Mouse (Mus musculus): ENCODE measurements at regions not wholly inside any gene's neighbourhood (a gene's known extent, or its start where the extent isn't known, plus 50 kb on each side); places are given as distances from the start of the nearest gene placed in this dataset.

DNA sequence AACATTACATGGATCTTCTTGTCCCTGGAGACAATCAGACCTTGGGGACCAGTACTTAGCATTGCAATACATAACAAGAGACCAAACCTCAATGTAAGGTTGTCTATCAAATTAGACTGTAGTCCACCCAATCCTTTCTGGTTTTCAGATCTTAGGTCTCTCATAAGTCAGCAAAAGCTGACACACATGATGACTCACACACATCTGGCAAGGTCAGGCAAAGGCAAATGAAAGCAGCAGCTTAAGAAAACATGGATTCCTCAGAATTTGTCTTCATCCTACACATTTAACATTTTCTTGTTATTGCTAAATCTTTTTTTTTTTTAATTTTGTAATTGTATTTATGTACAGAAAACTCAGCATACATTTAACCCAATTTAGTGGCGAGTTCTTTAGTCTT is 52.0 kb downstream of the Gm11983 start:
- no peak for DNase-seq (ENCODE audit: low spot score in 2 of 2)

DNA sequence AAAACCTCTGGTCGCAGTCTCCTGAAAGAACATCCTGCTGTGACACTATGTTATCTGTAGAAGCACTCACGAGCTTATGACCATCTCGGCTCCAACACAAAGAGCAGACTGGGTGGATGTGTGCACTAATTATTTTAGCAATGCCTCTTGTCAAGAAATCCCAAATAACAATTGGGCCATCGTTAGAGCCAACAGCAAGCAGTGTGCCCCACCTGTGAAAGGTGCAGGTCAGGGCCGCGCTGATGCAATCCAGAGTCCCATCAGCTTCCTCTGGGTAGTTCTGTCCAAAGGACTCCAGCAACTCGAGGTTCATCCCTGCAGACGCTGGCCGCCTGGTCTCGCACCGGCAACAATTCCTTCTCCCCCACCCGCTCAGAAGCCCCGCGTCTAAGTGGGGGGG is 54.6 kb downstream of the Gm11983 start:
- no peak for DNase-seq (ENCODE audit: low spot score in 2 of 2)

DNA sequence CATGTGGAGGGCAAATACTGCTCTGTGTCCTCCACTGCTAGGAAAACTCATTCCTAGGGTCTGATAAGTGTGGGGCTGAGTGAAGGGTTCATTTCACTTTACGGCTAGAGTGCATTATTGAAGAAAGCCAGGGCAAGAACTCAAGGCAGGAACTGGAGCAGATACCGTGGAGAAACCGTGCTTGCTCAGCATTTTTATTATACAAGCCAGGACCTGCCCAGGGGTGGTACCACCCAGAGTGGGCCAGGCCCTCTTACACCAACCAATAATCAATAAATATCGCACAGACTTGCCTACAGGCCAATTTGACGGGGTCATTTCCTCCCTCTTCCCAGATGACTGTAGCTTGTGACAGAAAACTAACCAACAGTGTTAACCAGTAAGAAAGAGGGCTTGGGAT is 57.7 kb downstream of the Gm11983 start:
- no peak for DNase-seq (ENCODE audit: low spot score in 2 of 2)

DNA sequence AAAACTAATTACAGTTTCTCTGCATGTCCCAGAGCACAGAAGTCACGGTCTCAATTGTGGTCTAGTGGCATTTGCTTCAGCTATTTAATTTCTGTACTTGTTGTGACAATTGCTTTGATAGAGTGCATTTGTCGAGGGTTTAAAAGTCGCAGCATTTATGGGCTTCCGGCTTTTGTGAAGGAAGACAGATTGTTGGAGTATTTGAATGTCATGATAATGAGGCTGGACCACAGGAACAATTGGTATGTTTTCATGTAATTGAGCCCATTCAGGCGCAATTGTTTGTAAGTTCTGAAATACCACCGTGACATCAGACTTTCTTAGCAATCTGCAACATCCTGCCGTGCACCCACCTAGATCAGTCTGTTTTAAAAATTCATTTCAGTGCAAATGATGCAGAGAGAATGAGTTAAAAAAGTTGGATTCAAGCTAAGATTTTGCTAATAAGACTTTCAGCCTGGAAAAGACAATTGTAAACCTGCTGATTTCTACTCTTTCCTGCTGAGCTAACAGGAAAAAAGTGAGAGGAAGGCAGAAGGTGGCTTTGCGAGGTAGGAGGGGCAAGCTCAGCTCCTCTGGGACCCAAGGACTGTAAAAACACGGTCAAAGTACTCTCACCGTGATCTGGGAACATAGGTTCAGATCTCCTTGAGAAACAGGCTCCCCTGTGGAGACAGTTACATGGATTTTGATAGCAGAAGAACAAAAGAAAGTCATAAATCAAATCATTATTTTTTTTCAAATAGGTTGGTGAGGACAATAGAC is 58.7 kb downstream of the Gm11983 start:
- no peak for DNase-seq (ENCODE audit: low spot score in 2 of 2)

DNA sequence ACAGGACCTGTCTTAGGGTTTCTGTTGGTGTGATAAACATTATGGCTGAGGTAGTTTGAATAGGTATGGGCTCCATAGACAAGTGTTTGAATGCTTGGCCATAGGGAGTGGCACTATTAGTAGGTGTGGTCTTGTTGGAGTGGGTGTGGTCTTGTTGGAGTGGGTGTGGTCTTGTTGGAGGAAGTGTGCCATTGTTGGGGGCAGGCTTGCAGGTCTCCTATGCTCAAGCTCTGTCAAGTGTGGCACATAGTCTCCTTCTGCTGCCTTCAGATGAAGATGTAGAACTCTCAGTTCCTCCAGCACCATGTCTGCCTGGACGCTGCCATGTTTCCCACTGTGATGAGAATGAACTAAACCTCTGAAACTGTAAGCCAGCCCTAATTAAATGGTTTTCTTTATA is 59.9 kb downstream of the Gm11983 start:
- no peak for DNase-seq (ENCODE audit: low spot score in 2 of 2)

DNA sequence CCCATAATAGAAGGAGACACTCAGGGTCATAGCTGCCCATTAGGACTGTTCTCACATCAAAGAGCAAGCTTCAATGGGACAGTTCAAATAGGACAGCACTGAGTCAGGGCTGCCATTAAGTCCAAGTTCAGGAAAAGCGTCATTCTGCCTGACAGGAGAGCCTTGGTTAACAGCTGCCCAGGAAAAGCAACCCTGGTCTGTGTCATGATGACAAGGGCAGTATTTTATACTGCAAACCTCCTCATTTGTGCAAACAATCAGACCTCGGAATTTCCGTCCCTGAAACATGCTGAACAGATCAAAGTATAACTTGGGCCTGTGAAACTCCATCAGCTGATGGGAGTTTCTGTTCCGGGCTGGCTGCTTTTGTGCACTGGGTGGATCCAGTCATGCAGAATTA is 62.8 kb downstream of the Gm11983 start:
- DNase-seq (ENCODE audit: low spot score in 2 of 2): no peak

DNA sequence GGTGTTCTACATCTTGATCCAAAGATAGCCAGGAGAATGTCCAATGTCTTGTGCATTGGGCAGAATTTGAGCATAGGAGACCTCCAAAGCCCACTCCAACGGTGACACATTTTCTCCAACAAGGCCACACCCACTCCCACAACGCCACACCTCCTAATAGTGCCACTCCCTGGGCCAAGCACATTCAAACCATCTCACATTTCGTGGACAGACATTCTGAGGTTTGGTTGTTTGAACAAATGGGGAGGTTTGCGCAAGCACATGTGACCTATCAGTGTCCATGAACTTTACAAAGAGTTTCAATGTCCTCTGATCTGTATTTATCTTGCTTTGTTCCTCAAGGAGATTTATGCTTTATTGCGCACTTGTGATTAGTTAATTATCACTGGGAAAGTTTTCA is 63.5 kb downstream of the Gm11983 start:
- no peak for DNase-seq (ENCODE audit: low spot score in 2 of 2)

DNA sequence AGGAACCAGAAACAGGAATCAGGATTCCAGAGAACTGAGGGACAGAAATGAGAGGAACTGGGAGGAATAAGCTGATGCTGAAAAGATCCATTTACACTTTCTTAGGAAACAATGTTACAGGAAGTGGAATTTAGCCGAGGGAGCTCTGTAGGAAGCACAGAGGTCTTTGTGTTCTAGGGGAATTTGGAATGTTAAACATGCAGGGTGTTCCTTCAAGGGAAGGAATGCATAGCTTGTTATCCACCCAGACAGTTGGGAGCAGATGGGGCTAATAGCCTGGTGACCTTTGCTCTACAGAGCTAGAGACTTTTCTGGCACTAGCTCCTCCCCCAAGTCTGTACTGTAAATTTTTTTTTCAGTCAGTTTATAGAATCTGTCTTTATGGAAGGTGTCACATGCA is 64.1 kb downstream of the Gm11983 start:
- no peak for DNase-seq (ENCODE audit: low spot score in 2 of 2)

DNA sequence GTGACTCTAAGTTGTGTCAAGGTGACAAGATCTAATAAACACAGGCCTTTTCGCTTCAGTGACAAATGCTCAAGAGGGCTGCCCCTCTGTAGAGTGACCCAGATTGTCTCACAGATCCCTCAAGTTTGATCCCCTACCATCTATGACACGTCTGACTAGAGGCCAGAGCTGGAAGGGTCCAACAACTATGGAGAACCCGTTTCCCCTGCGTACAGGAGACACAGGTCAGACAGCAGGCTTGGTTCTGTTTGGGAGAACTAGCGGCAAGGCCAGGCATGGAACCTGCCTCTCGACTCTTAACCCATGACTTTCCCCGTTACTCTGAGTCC is 68.1 kb downstream of the Gm11983 start:
- DNase-seq (ENCODE audit: low spot score in 2 of 2): no peak

DNA sequence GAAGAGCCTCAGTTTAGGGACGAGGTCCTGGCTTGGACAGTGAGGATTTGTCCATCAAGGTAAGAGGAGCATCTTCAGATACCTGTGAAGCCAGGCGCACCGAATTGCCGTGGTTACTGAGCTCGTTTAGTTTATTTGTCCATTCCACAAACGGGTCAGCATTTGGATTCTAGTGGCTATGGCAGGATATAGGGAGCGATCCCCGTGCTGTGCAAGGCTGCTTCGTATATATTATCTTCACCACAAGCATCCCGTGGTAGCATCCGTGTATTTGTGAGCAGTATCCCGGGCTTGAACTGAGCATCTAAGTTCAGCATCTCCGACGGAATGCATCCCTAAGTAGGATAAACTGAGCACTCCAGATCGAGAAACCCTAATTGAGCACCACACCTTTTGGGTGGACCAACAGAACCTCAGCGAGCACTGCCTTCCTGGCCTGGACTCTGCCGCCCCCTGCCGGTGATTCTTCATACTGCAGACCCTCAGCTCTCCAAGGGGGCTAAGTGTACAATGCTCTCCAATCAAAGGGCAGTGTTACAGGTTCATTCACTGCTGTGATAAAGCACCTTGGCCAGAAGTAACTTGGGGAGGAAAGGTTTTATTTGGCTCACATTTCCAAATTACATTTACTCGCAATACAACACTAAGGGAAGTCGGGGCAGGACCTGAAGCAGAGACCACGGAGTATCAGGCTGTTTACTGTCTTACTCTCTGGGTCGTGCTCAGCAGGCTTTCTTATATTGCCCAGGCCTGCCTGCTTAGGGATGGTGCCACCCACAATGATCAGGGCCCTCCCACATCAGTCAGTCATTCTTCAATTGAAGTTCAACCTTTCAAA is 68.6 kb downstream of the Gm11983 start:
- DNase-seq (ENCODE audit: low spot score in 2 of 2): peak in 1 of 2 experiments; percentile 81

DNA sequence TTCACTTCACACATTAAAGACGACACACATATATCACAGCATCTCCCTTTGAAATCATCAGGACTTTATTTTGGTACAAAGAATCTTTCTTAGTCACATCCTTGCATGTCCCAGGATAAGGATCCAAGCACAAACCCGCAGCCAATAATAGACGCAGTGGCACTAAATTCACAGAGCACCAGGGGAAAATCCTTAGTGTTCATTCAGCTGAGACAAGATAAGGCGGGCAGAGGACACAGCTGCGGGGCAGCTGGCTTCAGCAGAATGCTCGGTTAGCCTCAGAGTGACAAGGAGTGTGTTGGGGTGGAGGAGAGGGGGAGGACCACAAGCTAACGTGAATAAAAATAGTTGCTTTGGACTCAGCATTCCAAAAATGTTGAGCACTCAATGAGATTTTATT is 70.7 kb downstream of the Gm11983 start:
- peak in 1 of 2 experiments; percentile 9 for DNase-seq (ENCODE audit: low spot score in 2 of 2)

DNA sequence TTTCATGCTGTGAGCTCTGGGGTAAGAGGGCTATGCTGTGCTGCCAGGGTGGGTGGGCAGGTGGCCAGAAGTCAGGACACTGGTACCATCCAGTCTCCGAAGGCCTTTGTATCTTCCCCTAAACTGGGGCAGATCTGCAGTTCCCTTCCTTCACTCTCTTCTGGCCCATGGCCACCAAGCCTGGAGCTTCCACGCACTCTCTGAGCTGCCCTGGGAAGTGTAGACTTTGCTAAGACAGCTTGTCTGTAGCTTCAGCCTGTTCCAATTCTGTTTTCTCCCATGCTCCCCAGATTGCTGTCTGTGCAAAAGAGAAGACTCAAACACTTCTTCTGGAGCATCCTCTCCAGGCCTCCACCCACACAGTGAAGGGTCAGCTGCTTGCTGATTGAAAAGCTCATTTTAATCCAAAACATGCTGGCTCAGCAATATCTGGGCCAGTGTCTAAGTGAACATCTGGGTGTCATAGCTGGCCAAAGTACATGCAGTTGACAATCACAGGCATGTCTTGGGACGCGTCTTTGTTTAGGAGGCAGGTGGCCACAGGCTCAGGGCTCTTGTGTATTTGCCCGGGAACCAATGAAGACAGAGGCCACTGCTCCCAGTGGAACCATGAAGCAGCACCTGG is 72.0 kb downstream of the Gm11983 start:
- DNase-seq (ENCODE audit: low spot score in 2 of 2): peak in 1 of 2 experiments; percentile 6

DNA sequence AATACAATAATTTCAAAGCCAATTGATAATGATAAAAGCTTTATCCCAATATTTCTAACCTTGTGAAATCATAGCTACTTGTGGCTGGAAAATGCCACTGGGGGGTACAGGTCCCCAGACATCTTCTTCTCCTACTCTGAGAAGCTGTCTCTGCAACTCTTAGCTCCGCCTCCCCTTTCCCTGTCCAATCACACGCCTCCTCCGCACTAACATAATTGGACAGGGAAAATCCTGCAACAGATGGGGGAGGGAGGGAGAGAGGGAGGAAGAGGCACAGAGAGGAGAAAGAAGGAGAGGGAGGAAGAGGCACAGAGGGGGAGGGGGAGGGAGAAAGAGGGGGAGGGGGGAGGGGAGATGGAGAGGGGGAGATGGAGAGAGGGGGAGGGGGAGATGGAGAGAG is 73.3 kb downstream of the Gm11983 start:
- DNase-seq (ENCODE audit: low spot score in 2 of 2): no peak

DNA sequence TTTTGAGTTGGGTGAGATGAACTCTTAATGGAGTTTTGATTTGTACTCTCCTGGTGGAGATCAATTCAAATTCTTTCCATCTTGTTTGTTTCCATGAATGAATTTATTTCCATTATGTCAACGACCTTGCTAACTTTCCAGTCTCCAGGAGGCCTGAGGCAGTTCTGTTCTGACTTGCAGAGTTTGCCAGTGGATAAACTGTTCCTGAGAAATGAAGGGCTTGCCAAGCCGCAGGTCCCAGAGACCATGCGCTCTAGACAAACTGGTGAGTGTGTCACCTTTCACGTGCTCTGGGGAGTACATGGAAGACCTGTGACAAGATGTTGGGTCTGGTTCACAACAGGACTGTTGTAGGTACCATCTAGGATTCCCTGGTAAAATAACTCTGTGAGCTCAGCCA is 74.5 kb downstream of the Gm11983 start:
- DNase-seq (ENCODE audit: low spot score in 2 of 2): no peak

DNA sequence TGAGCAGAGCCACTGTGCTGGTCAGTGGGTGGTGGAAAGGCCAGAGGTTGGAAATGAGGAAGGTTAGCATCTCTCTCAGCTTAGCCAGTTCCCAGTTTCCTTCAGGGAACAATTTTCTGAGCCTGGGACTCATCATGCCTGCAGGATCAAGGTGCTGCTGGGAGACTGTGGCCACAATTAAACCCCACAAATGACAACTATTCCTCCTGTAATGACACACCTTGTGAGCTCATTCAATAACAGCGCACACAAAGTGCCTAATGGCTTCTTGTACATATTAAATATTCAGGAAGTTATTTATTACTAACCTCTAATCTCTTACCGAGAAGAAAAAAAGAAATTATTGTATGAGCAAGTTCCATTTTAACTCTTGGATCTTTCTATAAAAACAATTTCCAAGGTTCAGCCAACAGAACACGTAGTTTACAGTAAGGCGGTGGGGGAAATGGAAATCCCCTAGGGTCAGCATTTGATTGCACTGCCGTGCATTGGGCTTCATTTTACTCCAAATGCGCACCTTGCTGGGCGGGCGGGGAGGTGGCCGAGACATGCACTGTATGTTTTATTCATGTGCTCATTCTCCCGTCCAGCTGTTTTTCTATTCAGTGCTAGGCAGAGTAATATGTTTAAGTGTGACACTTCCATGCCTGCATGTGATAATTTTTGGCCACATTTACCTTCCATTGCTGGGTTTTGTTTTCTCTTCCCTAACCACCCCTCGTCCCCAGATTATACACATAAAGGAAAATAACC is 75.4 kb downstream of the Gm11983 start:
- no peak for DNase-seq (ENCODE audit: low spot score in 2 of 2)

DNA sequence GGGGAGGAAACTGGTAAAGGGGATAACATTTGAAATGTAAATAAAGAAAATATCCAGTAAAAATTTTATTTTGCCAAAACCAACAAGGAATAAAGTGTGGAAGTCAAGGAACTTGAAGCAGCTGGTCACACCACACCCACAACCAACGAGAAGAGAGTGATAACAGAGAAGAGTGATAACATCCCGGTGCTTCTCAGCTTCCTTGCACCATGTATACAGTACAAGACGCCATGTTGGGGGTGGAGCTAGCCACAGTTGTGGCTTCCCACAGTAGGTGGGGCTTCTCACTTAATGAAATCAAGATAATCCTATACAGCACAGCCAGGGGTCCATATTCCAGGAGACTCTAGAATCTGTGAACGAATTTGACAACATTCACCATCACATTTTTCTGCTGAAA is 77.9 kb downstream of the Gm11983 start:
- no peak for DNase-seq (ENCODE audit: low spot score in 2 of 2)

DNA sequence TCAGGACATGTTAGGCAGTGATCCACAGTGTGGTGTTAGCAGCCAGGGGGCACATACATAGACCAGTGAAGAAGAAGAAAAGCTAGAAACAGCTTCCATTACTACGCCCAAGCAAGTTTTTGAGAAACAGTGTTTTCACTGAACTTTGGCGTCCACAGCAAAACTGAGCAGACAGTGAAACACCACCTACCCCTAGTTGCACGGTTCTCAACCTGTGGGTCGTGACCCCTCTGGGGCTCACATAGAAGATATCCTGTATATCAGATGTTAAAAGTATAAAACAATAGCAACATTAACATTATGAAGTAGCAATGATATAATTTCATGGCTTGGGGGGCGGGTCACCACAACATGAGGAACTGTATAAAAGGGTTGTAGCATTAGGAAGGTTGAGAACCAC is 81.1 kb downstream of the Ramp3 start:
- no peak for DNase-seq (ENCODE audit: low spot score in 2 of 2)

DNA sequence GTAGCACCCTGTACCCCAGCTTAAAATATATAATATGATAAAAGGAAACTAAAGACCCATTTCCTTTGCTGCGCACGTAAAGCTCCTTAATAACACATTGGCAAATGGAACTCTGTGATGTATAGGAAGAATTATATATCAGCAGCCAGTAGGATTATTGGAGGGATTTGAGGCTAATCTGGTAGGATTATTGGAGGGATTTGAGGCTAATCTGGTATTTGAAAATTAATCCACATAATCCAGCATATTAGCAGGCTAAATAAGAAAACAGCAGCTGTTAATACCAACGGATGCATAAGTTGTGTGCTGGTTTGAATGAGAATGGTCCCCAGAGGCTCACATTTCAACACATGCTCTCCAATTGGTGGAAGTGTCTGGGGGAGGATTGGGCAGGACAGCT is 80.3 kb downstream of the Ramp3 start:
- no peak for DNase-seq (ENCODE audit: low spot score in 2 of 2)

DNA sequence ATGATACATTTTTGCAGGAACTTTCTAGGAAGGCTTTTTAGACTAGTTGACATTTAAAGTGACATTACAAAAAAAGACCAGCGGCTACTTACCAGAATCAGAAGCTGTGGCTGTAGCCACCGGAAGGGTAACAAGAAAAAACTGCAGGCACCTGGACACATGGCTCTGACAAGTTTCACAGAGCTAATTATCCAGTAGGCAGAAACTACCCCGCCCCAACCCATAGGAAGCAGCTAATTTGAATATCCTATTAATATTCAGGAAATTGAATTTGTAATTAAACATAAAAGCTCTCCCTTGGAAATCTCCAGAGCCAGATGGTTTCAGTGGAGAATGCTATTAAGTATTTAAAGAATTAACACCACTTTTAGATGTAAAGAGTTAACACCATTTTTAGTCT is 79.8 kb downstream of the Ramp3 start:
- DNase-seq (ENCODE audit: low spot score in 2 of 2): no peak

DNA sequence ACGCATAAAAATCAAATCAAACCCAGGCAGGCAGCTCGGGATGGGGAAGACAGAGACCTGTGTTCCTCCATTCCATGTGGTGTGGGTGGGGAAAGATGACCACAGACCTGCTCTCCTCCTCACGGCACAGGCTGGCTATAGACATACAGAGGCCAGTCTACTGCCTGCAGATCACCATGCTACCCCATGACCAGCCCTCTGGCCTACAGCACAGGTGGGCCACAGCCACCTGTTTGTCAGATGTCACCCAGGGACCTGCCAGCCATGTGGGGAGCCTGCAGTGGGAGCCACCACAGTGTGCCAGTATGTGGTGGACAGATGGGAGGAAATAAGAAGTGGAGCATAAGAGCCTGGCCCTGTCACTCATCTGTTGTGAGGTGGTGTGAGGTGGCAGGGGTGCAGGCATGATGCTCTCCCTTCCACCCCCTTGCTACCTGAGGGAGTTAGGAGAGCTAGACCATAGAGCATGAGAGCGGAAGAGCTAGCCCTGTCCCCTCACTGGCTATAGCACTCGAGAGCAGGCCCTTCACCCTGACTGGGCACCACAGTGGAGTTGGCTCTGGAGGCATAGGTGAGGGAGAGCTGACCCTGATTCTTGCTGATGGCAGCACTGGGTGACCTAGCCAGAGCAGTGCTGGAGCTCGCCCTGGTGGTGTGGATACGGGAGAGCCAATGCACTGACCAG is 76.6 kb downstream of the Ramp3 start:
- no peak for DNase-seq (ENCODE audit: low spot score in 2 of 2)

DNA sequence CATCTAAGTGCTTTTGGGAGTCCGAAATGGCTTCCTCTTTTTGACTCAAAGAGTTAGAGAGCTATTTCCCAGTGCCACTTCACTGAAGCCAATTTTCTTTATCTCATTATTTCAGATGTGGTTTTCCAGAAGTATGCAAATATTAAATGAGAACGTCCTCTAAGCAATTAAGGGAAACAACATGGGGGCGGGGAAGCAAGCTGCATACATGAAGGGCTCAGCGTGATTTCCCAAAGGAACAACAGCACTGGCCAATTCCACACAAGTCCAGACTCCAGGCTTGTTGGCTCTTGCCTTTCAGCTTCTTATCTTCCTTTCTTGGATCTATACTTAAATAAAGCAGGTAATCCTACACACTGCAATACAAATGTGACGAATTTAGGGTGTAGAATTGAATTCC is 73.2 kb downstream of the Ramp3 start:
- DNase-seq (ENCODE audit: low spot score in 2 of 2): no peak

Data from left cerebral cortex, adult 9 months (tissue).